Mouse (Mus musculus) central nervous system, embryonic 11.5 days (tissue): ENCODE data around the gene Insyn1. TPM values are rescaled to one million over a fixed set of nuclear protein-coding genes. Genes with fewer than 3 reads are reported as not detected.

Source experiments
- polyA plus RNA-seq: library from polyadenylated mRNA; depleted of rRNA; stranded (reverse); fragments of >200 nt; gene quantifications from 2 replicates; pipeline ENCODE4 v1.2.3, GENCODE M21; 2012; rRNA removed

Insyn1 gene
- polyA plus RNA-seq: 11.2 and 14.8 TPM in 2 replicates

DNA sequence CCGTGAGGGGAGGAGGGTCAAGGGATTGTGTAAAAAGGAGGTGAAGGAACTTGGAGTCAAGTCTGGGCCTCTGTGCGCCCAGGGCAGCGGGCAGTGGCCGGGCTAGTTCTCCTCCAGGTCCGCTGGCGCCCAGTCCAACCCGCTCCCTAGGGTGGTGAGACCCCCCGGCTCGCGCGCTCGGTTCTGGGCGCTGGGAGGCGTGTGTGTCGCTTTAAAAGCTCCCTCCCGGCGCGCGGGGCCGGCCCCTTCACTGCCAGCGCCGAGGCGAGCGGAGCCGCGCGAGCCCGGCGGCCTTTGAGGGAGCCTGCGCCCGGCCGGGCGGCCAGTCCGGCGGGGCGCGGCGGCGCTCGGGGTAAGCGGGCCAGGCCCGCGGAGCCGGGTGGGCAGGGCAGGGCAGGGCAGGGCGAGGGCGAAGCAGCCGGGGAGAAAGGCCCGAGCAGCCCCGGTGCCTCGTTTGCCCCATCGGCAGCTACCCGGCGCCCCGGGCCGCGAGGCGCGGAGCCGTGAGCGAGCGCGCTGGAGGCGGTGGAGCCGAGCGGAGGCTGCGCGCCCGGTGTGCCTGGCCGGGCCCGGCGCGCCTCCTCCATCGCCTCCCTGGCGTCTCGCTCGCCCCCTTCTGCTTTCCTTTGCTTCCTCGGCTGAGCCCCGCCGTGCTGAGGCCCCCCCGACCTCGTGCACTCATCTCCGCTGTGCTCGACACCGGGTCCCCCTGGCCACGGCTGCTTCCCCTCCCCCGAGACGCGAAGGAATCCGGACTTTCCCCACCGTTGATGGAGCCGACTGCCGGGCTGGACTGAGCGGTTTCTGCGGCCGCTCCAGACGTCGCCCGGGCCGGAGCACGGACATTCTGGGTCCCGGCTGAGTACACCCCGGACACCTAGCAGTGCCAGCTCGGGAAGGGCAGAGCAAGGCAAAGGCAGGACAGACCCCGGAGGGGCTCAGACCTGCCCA, at the start of gene Insyn1:
Gene Insyn1 (plus strand): TSS at position 753 of the 951 bp plus-strand sequence.

Other genes with a start within 250 kb of the Insyn1 start
- gene Pml, start 238.8 kb upstream of the Insyn1 start, polyA plus RNA-seq: 9.8 and 16.8 TPM in 2 replicates
- 45.6 and 61.9 TPM in 2 replicates for gene Stoml1, start 235.4 kb upstream of the Insyn1 start, polyA plus RNA-seq
- gene Loxl1, start 175.4 kb upstream of the Insyn1 start, polyA plus RNA-seq: 9.1 and 19.7 TPM in 2 replicates
- gene Tbc1d21, start 118.1 kb upstream of the Insyn1 start, polyA plus RNA-seq: not detected in 2 replicates
- 26.9 and 35.4 TPM in 2 replicates for gene Cd276, start 66.8 kb downstream of the Insyn1 start, polyA plus RNA-seq
- 104 and 159 TPM in 2 replicates for gene Nptn, start 93.6 kb downstream of the Insyn1 start, polyA plus RNA-seq